Mouse (Mus musculus): ENCODE data around the gene Ccl24.

Gene Ccl24

GRCm38 (mm10) chr5:135544865-135545797, 27.7 kb downstream of the Ccl24 start, which contains the start of gene Hip1:
Hip1 (minus strand) TSS chr5:135545120.
- peak; percentile 95 to 96 for DNase-seq

DNA sequence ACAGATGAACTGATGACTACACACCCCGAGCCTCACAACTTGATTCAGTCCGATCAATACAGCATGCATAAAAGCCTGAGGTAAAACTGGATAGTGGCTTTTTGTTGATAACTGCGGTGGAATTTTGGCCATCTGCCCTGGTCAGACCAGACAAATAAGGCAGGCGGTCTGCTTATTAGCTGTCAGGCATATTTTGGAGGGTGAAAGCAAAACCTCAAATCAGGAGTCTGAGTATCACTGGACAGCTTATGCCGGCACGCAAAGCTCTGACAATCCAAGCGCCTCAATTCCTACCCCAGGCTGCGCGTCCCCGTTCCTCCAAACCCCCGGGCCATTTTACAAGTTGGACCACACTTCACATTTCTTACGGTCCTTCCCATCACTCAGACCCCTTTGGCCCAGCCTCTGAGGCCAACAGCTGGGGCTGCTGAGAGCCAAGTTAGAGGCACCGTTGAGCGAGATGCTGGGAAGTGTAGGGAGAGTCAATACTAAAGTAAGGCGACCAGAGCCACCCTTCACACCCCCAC, 28.8 kb downstream of the Ccl24 start:
- peak in 1 of 2 experiments; percentile 12 for DNase-seq

DNA sequence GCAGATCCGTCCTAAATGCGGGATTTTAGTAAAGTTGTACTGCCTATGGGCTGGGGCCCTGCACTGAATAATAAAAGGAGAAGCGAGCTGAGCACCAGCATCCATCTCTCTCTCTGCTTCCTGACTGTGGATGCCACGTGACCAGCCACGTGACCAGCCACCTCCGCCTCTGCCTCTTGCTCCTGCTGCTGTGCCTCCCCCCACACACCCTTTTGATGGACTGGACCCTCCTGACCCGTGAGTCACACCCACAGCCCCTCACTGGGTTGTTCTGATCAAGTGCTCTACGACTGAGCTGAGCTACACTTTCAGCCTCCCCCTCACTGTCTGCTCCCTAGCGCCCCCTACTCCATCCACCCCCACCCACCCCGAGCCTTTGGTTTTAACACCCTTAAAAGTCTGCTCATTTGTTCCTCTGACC, 35.0 kb downstream of the Ccl24 start:
- peak; percentile 41 to 60 for DNase-seq

GRCm38 (mm10) chr5:135537326-135537725, 35.5 kb downstream of the Ccl24 start:
- peak; percentile 48 to 67 for DNase-seq

GRCm38 (mm10) chr5:135535867-135536266, 37.0 kb downstream of the Ccl24 start:
- no peak for DNase-seq

DNA sequence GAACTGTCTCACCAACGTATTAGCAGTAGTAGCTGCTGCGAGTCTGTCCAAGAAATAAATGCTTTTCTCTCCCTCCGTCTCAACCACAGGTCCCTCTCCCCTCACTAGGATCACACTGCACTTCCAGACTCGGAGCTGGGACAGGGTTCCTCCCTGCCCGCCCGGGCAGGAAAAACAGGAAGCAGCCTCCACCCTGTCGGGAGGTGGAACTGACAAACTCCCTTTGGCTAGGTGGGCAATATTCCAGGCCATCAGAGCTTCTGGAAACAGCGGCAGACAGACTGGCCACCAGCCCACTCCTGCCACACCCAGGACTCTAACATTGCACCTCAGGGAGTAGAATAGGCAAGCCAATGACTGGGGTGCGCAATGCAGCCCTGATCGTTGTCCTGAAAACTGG, 39.4 kb downstream of the Ccl24 start:
- DNase-seq, result no peak

DNA sequence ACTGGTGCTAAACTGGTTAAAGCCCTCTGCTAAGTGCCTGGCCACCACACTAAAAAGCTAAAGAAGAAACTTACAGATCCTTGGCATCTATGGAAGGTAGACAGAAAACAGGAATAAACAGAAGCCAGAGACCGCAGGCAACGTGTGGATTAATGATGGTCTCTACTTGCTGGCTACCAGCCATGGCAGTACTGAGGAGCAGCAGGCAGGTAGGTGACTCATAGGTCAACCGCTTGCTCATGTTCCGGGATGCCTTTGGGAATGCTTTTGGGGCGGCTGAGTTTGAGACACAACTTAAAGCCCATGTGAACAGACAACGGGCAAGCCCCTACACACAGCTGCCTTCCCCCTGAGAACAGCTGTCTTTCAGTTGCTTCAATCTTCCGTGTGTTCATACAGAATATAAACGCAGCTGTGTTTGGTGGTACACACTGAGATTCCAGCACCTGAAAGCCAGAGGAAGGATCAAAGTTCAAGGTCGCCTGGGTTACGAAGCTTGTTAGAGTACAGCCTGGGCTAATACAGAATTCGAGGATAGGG, 41.5 kb downstream of the Ccl24 start:
- no peak for DNase-seq

- DNase-seq, result no peak
Observed at GRCm38 (mm10) chr5:135529964-135530363, 42.9 kb downstream of the Ccl24 start.

GRCm38 (mm10) chr5:135529310-135529709, 43.5 kb downstream of the Ccl24 start:
- no peak for DNase-seq

GRCm38 (mm10) chr5:135527986-135528385, 44.9 kb downstream of the Ccl24 start:
- DNase-seq, result no peak

DNA sequence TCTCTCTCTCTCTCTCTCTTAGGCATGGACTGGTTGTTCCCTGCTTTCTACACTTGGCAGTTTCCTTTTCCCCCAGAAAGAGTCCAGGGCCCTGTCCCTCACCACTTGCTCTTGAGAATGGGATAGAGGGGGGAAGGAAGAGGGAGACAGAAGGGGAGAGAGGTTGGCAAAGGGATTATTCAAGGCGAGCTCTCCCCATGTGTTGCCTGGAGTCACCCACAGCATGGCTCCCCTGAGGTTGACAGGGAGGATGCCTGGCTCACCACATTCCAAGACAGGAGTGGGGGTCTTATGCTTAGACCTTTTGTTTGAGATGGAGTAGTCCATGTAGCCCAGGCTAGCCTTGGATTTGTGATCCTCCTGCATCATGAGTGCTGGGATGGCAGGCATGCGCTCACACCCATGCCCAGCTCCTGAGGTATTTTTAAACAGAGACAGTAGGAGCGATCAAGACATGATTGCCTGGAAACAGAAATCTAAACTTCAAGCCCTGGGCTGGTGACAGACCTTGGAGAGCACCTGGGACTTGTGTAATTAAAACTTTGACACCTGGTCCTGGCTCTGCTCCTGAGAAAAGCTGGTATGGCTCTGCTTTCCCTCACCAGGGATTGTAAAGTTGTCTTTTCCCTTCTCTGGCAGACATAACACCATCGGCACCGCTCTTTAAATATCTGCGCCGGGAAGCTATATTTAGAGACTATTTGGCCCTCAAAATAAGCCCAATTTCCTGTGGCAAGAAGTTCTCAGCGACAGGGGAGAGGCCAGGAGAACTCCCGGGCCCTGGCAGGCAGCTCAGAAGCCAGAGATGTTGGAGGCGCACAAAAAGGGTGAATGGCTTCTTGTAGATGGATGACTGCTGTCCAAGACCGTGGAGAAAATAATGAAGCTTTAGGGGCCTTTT, 47.9 kb downstream of the Ccl24 start:
- no peak for DNase-seq

- DNase-seq, result no peak
Observed at GRCm38 (mm10) chr5:135524087-135524486, 48.8 kb downstream of the Ccl24 start.

DNA sequence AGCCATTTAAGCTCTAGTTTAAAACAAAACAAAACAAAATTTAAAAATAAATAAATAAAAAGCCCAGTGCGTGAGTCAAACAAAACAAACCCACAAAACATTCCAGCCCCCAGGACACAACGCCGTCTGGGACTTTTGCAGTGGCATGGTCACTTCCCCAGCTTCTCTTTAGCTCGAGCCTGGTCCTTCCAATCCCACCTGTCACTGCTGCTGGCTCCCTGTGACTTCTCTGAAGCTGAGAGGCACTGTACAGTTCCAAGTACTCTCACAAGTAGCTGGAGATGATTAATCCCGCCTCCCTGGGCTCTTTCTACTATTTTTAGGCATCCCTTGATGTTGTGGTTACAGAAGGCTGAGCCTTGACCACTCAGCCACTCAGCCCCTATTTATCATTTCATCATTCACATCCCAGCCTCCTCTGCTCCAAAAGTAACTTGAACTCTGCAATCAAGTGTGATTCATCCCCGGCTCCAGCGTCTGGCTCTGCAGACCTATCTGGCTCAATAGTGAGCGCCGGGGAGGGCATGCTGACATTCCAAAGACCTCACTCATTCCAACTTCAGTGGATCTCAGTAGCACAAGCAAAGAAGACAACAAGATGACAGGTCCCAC, 50.6 kb downstream of the Ccl24 start:
- no peak for DNase-seq

Data from spleen, adult 18-20 months (tissue).